Mouse (Mus musculus): ENCODE results near the gene Barhl2. TPM values are rescaled to one million over a fixed set of nuclear protein-coding genes. Genes with fewer than 3 reads are reported as not detected.

Gene Barhl2
- total RNA-seq (2021) = not detected
- long read RNA-seq, experiment 1 = 0 reads
- long read RNA-seq, experiment 2 = 0 reads

GRCm38 (mm10) chr5:106457986-106458476, at the start of gene Barhl2:
TSS of gene Barhl2 (minus strand) at chr5:106458166.
- DNase-seq = peak; percentile 17

GRCm38 (mm10) chr5:106506061-106506460, 48.1 kb upstream of the Barhl2 start:
- DNase-seq = no peak

GRCm38 (mm10) chr5:106502684-106503545, 44.9 kb upstream of the Barhl2 start:
- DNase-seq = no peak

- DNase-seq = no peak
Observed at GRCm38 (mm10) chr5:106502271-106502670, 44.3 kb upstream of the Barhl2 start.

- no peak for DNase-seq
Observed at GRCm38 (mm10) chr5:106491771-106492170, 33.8 kb upstream of the Barhl2 start.

GRCm38 (mm10) chr5:106472105-106472500, 14.1 kb upstream of the Barhl2 start:
- no peak for DNase-seq

GRCm38 (mm10) chr5:106471235-106472104, 13.5 kb upstream of the Barhl2 start:
- DNase-seq = no peak

- DNase-seq = no peak
Observed at GRCm38 (mm10) chr5:106465129-106465790, 7.3 kb upstream of the Barhl2 start.

GRCm38 (mm10) chr5:106464336-106465128, 6.6 kb upstream of the Barhl2 start:
- DNase-seq = no peak

- DNase-seq = no peak
Observed at GRCm38 (mm10) chr5:106463661-106464191, 5.8 kb upstream of the Barhl2 start.

GRCm38 (mm10) chr5:106461913-106462312, 3.9 kb upstream of the Barhl2 start:
- DNase-seq = peak; percentile 52

GRCm38 (mm10) chr5:106461431-106461830, 3.5 kb upstream of the Barhl2 start:
- no peak for DNase-seq

- no peak for DNase-seq
Observed at GRCm38 (mm10) chr5:106460535-106460934, 2.6 kb upstream of the Barhl2 start.

GRCm38 (mm10) chr5:106460001-106460511, 2.1 kb upstream of the Barhl2 start:
- no peak for DNase-seq

- no peak for DNase-seq
Observed at GRCm38 (mm10) chr5:106459120-106459641, 1.2 kb upstream of the Barhl2 start.

GRCm38 (mm10) chr5:106458477-106459119, 632 bp upstream of the Barhl2 start:
- DNase-seq = peak; percentile 27

- DNase-seq = no peak
Observed at GRCm38 (mm10) chr5:106457111-106457925, 648 bp downstream of the Barhl2 start.

- no peak for DNase-seq
Observed at GRCm38 (mm10) chr5:106455984-106456383, 2.0 kb downstream of the Barhl2 start.
